Mouse (Mus musculus) embryonic fibroblast, embryonic 13.5 days (primary cell): ENCODE results near the gene Vmn2r92. TPM values are rescaled to one million over a fixed set of nuclear protein-coding genes. Genes with fewer than 3 reads are reported as not detected.
"Not testable (repeated sequence)": the region's sequence is repeated elsewhere in the genome, so short reads cannot be mapped to it uniquely, and the experiment has no call there.

ENCODE experiments used
- H3K27ac ChIP-seq: 2 replicates; pipeline ENCODE4 v1.5.1; 2012; ENCODE audit warnings: low read length, control low read depth, inconsistent platforms; ENCODE audit not compliant: insufficient read depth
- H3K4me1 ChIP-seq: 2 replicates; pipeline ENCODE4 v1.6.1; 2011; ENCODE audit warnings: low read length; ENCODE audit not compliant: control insufficient read depth, insufficient read depth
- H3K4me3 ChIP-seq: 2 replicates; pipeline ENCODE4 v1.5.1; 2011; ENCODE audit warnings: mild to moderate bottlenecking, control low read depth, low read length; ENCODE audit not compliant: insufficient read depth
- CTCF ChIP-seq: IDR thresholded peaks from 2 replicates; pipeline ENCODE4 v1.5.1; 2011; ENCODE audit warnings: mild to moderate bottlenecking, control low read depth, low read length, moderate library complexity, borderline replicate concordance; ENCODE audit not compliant: insufficient read depth
- POLR2A ChIP-seq: IDR thresholded peaks from 2 replicates; pipeline ENCODE4 v1.6.1; 2011; ENCODE audit warnings: low read depth, mild to moderate bottlenecking, control low read depth, low read length, moderate library complexity
- polyA plus RNA-seq: library from polyadenylated mRNA; stranded (reverse); fragments of >200 nt; gene quantifications from 2 replicates; pipeline ENCODE4 v1.2.4, GENCODE M21; 2011; ENCODE audit warnings: low read depth; ENCODE audit not compliant: missing spikeins, insufficient read length

The Vmn2r92 gene
- polyA plus RNA-seq, result not detected in 2 replicates

- not testable (repeated sequence) for H3K4me3 ChIP-seq, H3K4me1 ChIP-seq, H3K27ac ChIP-seq
These were observed at the start of gene Vmn2r92 for GRCm38 (mm10) chr17:18151587-18151986. Gene Vmn2r92 (plus strand): TSS chr17:18151887.

- not testable (repeated sequence) for H3K4me3 ChIP-seq, H3K4me1 ChIP-seq, H3K27ac ChIP-seq
These were observed 49.4 kb upstream of the Vmn2r92 start for GRCm38 (mm10) chr17:18102265-18102664.

GRCm38 (mm10) chr17:18161194-18161593 is 9.5 kb downstream of the Vmn2r92 start:
- H3K27ac ChIP-seq, H3K4me3 ChIP-seq, H3K4me1 ChIP-seq: not testable (repeated sequence)

- H3K27ac ChIP-seq, result no peak overlapping the region
- H3K4me3 ChIP-seq, result no peak overlapping the region
- no peaks in the 10 kb centered on the region for H3K4me1 ChIP-seq
- TF ChIP-seq CTCF (no peak), POLR2A (no peak)
These were observed 38.0 kb downstream of the Vmn2r92 start for GRCm38 (mm10) chr17:18189732-18190131.

GRCm38 (mm10) chr17:18221300-18221699 is 69.6 kb downstream of the Vmn2r92 start:
- Histone ChIP-seq H3K4me3 (no peak overlapping the region), H3K4me1 (no peaks in the 10 kb centered on the region), H3K27ac (no peak overlapping the region)
- TF ChIP-seq CTCF, result no peak
- TF ChIP-seq POLR2A, result no peak

- no peak overlapping the region for H3K4me3 ChIP-seq
- no peak for TF ChIP-seq POLR2A
- no peak for TF ChIP-seq CTCF
- no peak overlapping the region for H3K27ac ChIP-seq
- H3K4me1 ChIP-seq, result no peaks in the 10 kb centered on the region
These were observed 80.3 kb downstream of the Vmn2r92 start for GRCm38 (mm10) chr17:18231996-18232395.

- H3K4me3 ChIP-seq, result no peak overlapping the region
- H3K27ac ChIP-seq, result no peak overlapping the region
- no peaks in the 10 kb centered on the region for H3K4me1 ChIP-seq
- TF ChIP-seq CTCF, result no peak
- TF ChIP-seq POLR2A, result no peak
These were observed 85.2 kb downstream of the Vmn2r92 start for GRCm38 (mm10) chr17:18236931-18237330.

Other genes starting within 250 kb of the Vmn2r92 start
- gene Fpr-rs4, start 130.2 kb upstream of the Vmn2r92 start, polyA plus RNA-seq, result not detected in 2 replicates
- not detected in 2 replicates for gene Vmn2r124, start 102.5 kb upstream of the Vmn2r92 start, polyA plus RNA-seq
- gene Vmn2r91, start 66.9 kb upstream of the Vmn2r92 start, polyA plus RNA-seq, result not detected in 2 replicates
- not detected in 2 replicates for gene Vmn2r94, start 125.9 kb downstream of the Vmn2r92 start, polyA plus RNA-seq
- not detected in 2 replicates for gene Vmn2r93, start 146.2 kb downstream of the Vmn2r92 start, polyA plus RNA-seq